Mouse (Mus musculus): ENCODE results near the gene Oog4.
A peak's percentile ranks its signal among the peaks of the same experiment; 100 is the strongest.
"Not testable (repeated sequence)": the region's sequence is repeated elsewhere in the genome, so short reads cannot be mapped to it uniquely, and the experiment has no call there.

Oog4 gene

DNA sequence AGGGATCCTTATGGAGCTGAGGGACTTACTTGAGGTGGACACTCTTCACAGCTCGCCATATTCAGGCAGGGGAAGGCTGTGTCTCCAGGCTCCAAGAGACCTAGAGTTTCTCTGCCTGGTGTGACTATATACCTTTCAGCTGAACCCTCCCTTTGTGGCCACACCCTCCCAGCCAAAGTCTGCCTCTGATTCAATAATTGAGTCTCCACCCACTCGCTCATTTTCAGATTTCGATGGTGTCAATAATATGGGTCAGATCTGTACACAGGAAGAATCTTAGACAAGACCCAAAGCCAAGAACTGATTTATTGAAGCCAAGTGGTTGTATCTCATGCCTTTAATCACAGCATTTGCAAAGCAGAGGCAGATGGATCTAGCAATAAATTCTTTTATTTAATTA lies at the start of gene Oog4:
Gene Oog4 (minus strand): TSS at position 101 of the 400 bp plus-strand sequence.
- DNase-seq (ENCODE audit: low spot score in 2 of 2): no peak

- not testable (repeated sequence) for DNase-seq (ENCODE audit: low spot score in 2 of 2)
Observed at GRCm38 (mm10) chr4:143426770-143427169, 23.4 kb downstream of the Oog4 start.

DNA sequence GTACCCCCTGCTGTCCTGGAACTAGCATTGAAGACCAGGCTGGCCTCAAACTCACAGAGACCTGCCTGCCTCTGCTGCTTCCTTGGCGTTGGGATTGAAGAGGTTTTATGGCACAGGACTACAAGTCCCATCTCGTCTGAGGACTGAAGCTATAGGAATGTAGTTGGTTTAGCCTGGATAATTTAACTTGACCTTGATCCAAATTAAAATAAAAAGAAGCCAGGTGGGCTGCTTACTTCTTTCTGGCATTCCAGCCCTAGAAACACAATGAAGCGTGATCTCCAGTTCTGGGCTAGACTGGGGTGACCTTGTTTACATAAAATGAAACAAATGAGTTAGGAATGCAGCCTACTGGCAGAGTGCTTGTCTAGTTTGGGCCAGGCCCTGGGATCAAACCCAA lies 36.0 kb downstream of the Oog4 start:
- DNase-seq (ENCODE audit: low spot score in 2 of 2): no peak

DNA sequence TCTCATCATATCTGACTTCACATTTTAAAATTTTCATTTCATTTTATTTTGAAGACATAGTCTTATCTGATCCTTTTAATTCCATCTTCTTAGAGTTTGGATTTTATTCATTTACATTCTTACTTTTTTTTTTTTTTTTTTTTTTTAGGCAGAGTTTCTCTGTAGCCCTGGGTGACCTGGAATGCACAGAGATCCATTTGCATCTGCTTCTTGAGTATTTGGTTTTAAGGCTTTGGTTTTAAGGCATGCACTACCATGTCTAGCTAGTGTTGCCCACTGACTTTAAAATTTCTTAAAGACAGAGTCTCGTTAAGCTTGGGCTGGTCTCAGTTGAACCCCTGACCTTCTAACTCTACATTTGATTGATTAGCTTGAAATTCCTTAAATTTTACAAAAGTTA lies 36.5 kb downstream of the Oog4 start:
- DNase-seq (ENCODE audit: low spot score in 2 of 2): no peak

GRCm38 (mm10) chr4:143412219-143413092 lies 37.7 kb downstream of the Oog4 start, which contains the start of gene Pramef8:
Gene Pramef8, plus strand, starts transcription at chr4:143412426.
- DNase-seq (ENCODE audit: low spot score in 2 of 2): peak; percentile 82 to 89

DNA sequence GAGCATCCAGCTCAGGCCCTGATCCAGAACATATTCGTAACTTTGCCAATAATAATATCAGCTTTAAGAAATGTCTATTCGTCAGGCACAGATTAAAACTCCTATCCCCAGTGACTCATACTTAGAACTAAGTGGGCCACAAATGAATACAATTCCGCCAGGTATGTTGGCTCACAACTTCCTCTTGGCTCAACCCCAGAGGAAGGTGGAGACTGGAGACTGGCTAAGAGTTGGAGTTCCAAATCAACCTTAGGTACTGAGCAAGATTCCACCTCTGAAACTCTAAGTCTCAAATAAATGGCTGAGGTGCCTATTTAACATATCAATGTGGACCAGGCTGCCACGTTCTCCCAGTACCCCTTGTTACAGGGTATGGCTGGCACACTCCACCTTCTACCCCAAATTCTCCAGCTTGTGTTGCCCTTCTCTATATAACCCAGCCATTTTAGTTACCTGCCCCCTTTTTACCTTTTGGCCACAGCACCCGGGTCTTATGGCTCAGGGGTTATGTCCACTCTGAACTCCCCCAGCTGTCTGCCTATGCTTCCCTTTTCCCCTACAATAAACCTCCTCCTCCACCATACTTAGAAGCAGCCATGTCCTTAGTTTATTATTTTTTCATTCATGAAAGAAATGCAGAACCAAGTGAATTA lies 38.4 kb downstream of the Oog4 start:
- DNase-seq (ENCODE audit: low spot score in 2 of 2): peak in 1 of 2 experiments; percentile 3

- no peak for DNase-seq (ENCODE audit: low spot score in 2 of 2)
Observed at GRCm38 (mm10) chr4:143394181-143394580, 55.9 kb downstream of the Oog4 start, which contains the start of gene Pramel1. Gene Pramel1, plus strand, starts transcription at chr4:143394428.

DNA sequence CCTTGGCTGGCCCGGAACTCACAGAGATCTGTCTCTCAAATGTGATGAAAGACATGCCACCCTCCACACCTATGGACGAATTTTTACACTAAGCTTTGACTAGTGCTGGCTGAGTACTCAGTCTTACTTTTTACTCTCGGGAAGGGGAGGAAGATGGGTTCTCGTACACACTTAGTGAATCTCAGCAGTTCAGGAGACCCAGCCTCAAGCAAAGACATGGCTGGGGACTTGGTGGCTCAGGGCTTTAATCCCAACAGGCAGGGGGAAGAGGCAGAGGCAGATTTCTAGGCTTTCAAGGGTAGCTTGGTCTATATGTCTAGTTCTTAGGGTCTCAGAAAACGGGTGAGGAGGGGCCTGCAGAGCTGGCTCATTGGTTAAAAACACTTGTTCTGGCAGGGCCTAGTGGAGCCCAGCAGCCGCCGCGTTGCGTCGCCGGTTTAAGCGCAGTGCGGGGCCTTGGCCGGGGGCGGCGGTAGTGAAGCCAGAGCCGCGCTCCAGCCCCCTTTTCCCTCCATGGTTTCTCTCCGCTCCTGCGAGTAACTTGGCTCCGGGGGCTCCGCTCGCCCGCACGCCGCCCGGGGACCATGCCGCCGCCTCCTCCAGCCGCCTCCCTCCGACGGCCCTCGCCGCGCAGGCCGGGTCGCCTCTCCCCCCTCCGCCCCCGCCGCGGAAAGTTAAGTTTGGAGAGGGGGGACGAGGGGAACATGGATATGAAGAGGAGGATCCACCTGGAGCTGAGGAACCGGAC lies 61.0 kb downstream of the Oog4 start:
- DNase-seq (ENCODE audit: low spot score in 2 of 2): peak in 1 of 2 experiments; percentile 38
